Mouse (Mus musculus) cortical plate, adult 2 months (tissue): ENCODE results near the gene Vmn1r76.

Experiments
- CTCF ChIP-seq: fragments of 200-500 bp; IDR thresholded peaks from 2 replicates; pipeline ENCODE4 v1.5.1; 2011; ENCODE audit warnings: mild to moderate bottlenecking, control low read depth, low read length; ENCODE audit not compliant: insufficient read depth; ENCODE audit errors: extremely low read depth
- POLR2A ChIP-seq: fragments of 200-500 bp; IDR thresholded peaks from 2 replicates; pipeline ENCODE4 v1.6.1; 2011; ENCODE audit warnings: mild to moderate bottlenecking, low read length, control low read depth; ENCODE audit not compliant: insufficient read depth; ENCODE audit errors: extremely low read depth

GRCm38 (mm10) chr7:11972611-11973010, 34.6 kb upstream of the Vmn1r76 start:
- TF ChIP-seq CTCF (no peak), POLR2A (no peak)
